In genomic region chr1:89015845-89016244, GRCm38 (mm10) we compare ENCODE assay signal across 10 mouse cellular contexts. TPM values are rescaled to one million over a fixed set of nuclear protein-coding genes. Genes with fewer than 3 reads are reported as not detected.
A peak's percentile ranks its signal among the peaks of the same experiment; 100 is the strongest.
DNase-seq lines count a peak whose midpoint lies in the region; ATAC-seq lines count a peak whose summit lies in the region.
"Had no signal": no experiment of that assay in that cellular context is flagged by ENCODE, and none has a peak within 500 bp of the region (broad histone marks: within the 10 kb centered on the region; RNA-seq: fewer than 3 reads in every experiment).

No protein-coding gene starts in this region.

- no peaks in the 10 kb centered on the region; the same call in 1 of the 2 replicates for H3K4me1 ChIP-seq in heart, embryonic 15.5 days (replicated peaks)
- H3K4me1 ChIP-seq in heart, embryonic 12.5 days (replicated peaks), result peaks cover 4% of the 10 kb centered on the region; the same call in 1 of the 2 replicates
- H3K4me1 ChIP-seq in lung, embryonic 16.5 days (replicated peaks; ENCODE audit: control insufficient read depth, insufficient read depth, low read length), result no peaks in the 10 kb centered on the region

- peak; percentile 23 for DNase-seq in urinary bladder, postnatal 14 days (ENCODE audit: low spot score)
- no peak for DNase-seq in urinary bladder, postnatal 4 days (ENCODE audit: low spot score in 2 of 2)
- DNase-seq in layer of hippocampus, adult 11-12 months (ENCODE audit: low spot score), result no peak
- no peak for DNase-seq in cerebellum, adult 9-11 months
- no peak for DNase-seq in retina, embryonic 14.5 days (ENCODE audit: low spot score)
- DNase-seq: cerebellum, adult 11-12 months had no signal

- H3K9me3 ChIP-seq in heart, embryonic 15.5 days (replicated peaks), result no peaks in the 10 kb centered on the region
- no peaks in the 10 kb centered on the region for H3K9me3 ChIP-seq in heart, embryonic 12.5 days (replicated peaks)
- H3K9me3 ChIP-seq in lung, embryonic 16.5 days (ENCODE audit: control insufficient read depth, low read length), result no peaks in the 10 kb centered on the region

- H3K4me3 ChIP-seq in heart, embryonic 15.5 days, result no peak overlapping the region
- no peak overlapping the region for H3K4me3 ChIP-seq in heart, embryonic 12.5 days
- H3K4me3 ChIP-seq in lung, embryonic 16.5 days (ENCODE audit: low read length), result peak overlapping the region; percentile 2; the same call in 1 of the 2 replicates

- no peak overlapping the region for H3K27ac ChIP-seq in heart, embryonic 15.5 days
- H3K27ac ChIP-seq in heart, embryonic 12.5 days (ENCODE audit: poor library complexity, severe bottlenecking), result no peak overlapping the region
- peak overlapping the region; percentile 56 for H3K27ac ChIP-seq in lung, embryonic 16.5 days (ENCODE audit: low read length)

- H3K4me2 ChIP-seq in heart, embryonic 15.5 days, result peak overlapping the region; percentile 23; the same call in 1 of the 2 replicates
- H3K4me2 ChIP-seq in heart, embryonic 12.5 days, result no peak overlapping the region
- peak overlapping the region; percentile 38 for H3K4me2 ChIP-seq in lung, embryonic 16.5 days (ENCODE audit: low read depth, low read length)

- H3K9ac ChIP-seq in heart, embryonic 15.5 days, result no peak overlapping the region
- no peak overlapping the region for H3K9ac ChIP-seq in heart, embryonic 12.5 days
- 0 out of 2 replicates have a peak overlapping the region, but pooled peaks have one; percentile 25 for H3K9ac ChIP-seq in lung, embryonic 16.5 days (ENCODE audit: low read length)

- H3K36me3 ChIP-seq in heart, embryonic 15.5 days, result no peaks in the 10 kb centered on the region
- no peaks in the 10 kb centered on the region for H3K36me3 ChIP-seq in heart, embryonic 12.5 days
- H3K36me3 ChIP-seq in lung, embryonic 16.5 days (ENCODE audit: control insufficient read depth, insufficient read depth, low read length), result no peaks in the 10 kb centered on the region

- no peak for ATAC-seq in heart, embryonic 15.5 days (replicated peaks; ENCODE audit: insufficient number of reproducible peaks, insufficient read depth, low FRiP score, low read depth)
- no peak for ATAC-seq in heart, embryonic 12.5 days (ENCODE audit: insufficient number of reproducible peaks, low FRiP score)
- ATAC-seq in lung, embryonic 16.5 days (ENCODE audit: low read depth), result no peak
- ATAC-seq: CD4-positive, CD25-positive, alpha-beta regulatory T cell, adult 4 months had no signal

- no peaks in the 10 kb centered on the region for H3K27me3 ChIP-seq in heart, embryonic 15.5 days
- H3K27me3 ChIP-seq in heart, embryonic 12.5 days (replicated peaks), result no peaks in the 10 kb centered on the region
- no peaks in the 10 kb centered on the region for H3K27me3 ChIP-seq in lung, embryonic 16.5 days (ENCODE audit: control insufficient read depth, insufficient read depth, low read depth, low read length)

- 65% methylated on average over 10 of the region's 10 CpGs for WGBS in heart, embryonic 15.5 days
- 67% methylated on average over 10 of the region's 10 CpGs for WGBS in heart, embryonic 12.5 days
- 46% methylated on average over 10 of the region's 10 CpGs for WGBS in lung, embryonic 16.5 days

RNA-seq across cellular contexts. Expression of gene Sh3bp4, which starts 54.4 kb away (rescaled TPM):
- polyA plus RNA-seq in heart, embryonic 15.5 days (2015; fragmentation: Nextera tagmentation; extraction: Ambion mirVana), result 21.2 and 21.7 TPM in 2 replicates
- polyA plus RNA-seq in heart, embryonic 12.5 days (2016; fragmentation: Nextera tagmentation; extraction: Ambion mirVana), result 25.8 and 28.1 TPM in 2 replicates
- 26.4 and 27.8 TPM in 2 replicates for polyA plus RNA-seq in lung, embryonic 16.5 days (2015; fragmentation: Nextera tagmentation; extraction: Ambion mirVana)
